Mouse (Mus musculus): ENCODE measurements around the gene Ttc28.

DNA sequence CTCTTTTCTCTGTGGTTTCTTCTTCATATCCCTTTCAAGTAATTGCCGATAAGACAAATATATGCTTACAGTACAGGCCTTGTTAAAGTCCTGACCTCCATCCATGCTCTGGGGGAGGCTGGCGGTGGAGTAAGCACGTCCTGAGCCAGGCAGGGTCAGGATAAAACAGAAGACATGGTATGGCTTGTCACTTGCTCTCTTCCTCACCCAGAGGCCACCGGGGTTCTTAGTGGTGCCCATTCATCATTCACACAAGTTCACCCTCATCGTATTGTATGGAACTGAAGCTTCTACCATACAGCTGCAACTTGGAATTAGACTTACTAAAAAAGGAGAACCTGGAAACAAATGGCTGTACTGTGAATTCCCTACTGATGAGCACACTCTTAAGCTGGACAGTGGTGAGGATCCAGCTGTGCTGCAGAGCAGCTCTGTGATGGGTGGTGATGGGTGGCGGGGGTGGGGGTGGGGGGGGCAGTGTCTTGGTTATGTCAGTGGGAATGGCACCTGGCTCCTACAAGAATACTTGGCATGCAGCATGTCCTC is 104.6 kb downstream of the Ttc28 start:
- TF ChIP-seq CTCF (IDR thresholded peaks at IDR 0.05; ENCODE audit: control insufficient read depth, insufficient read depth, low read length) (no peak), POLR2A (IDR thresholded peaks at IDR 0.05; ENCODE audit: borderline replicate concordance, control insufficient read depth, low read depth, low read length) (no peak)
